In genomic region chr17:29164469-29165111, GRCm38 (mm10) we compare ENCODE assay signal across 8 mouse cellular contexts. TPM values are rescaled to one million over a fixed set of nuclear protein-coding genes. Genes with fewer than 3 reads are reported as not detected.
DNase-seq lines count a peak whose midpoint lies in the region; ATAC-seq and TF ChIP-seq lines count a peak whose summit lies in the region.

No protein-coding gene starts in this region.

- WGBS in hindbrain, embryonic 12.5 days = 10% methylated on average over 17 of the region's 17 CpGs
- 6% methylated on average over 17 of the region's 17 CpGs for WGBS in liver, embryonic 16.5 days (ENCODE audit: insufficient replicate concordance)

- H3K4me1 ChIP-seq in hindbrain, embryonic 12.5 days = peaks cover 25% of the 10 kb centered on the region
- peaks cover 13% of the 10 kb centered on the region for H3K4me1 ChIP-seq in liver, embryonic 16.5 days (ENCODE audit: control insufficient read depth, low read depth, low read length)

- no peak for TF ChIP-seq POLR2A in brain, embryonic 14.5 days (IDR thresholded peaks at IDR 0.05; ENCODE audit: borderline replicate concordance, extremely low read depth, insufficient read depth, insufficient read length, poor library complexity, severe bottlenecking)

- no peak overlapping the region; the same call in 1 of the 2 replicates for H3K9ac ChIP-seq in hindbrain, embryonic 12.5 days
- H3K9ac ChIP-seq in liver, embryonic 16.5 days (ENCODE audit: low read depth, low read length) = no peak overlapping the region

- ATAC-seq in hindbrain, embryonic 12.5 days (ENCODE audit: low FRiP score) = no peak
- peak; percentile 47 for ATAC-seq in liver, embryonic 16.5 days (ENCODE audit: low read depth)
- ATAC-seq in neutrophil, adult 5-6 weeks (ENCODE audit: extremely low read depth, insufficient number of reproducible peaks, low FRiP score, poor library complexity, severe bottlenecking) = peak; percentile 34

- H3K9me3 ChIP-seq in hindbrain, embryonic 12.5 days (replicated peaks) = no peaks in the 10 kb centered on the region
- no peaks in the 10 kb centered on the region; the same call in 1 of the 2 replicates for H3K9me3 ChIP-seq in liver, embryonic 16.5 days (replicated peaks; ENCODE audit: control insufficient read depth, low read length)

- H3K36me3 ChIP-seq in hindbrain, embryonic 12.5 days = no peaks in the 10 kb centered on the region
- H3K36me3 ChIP-seq in liver, embryonic 16.5 days (ENCODE audit: control insufficient read depth, insufficient read depth) = no peaks in the 10 kb centered on the region

- no peak overlapping the region for H3K4me3 ChIP-seq in hindbrain, embryonic 12.5 days
- H3K4me3 ChIP-seq in liver, embryonic 16.5 days (ENCODE audit: low read depth, low read length) = no peak overlapping the region

- DNase-seq in layer of hippocampus, adult 9-11 months = peak; percentile 38
- DNase-seq in layer of hippocampus, adult 8-10 months (ENCODE audit: low spot score in 2 of 2) = no peak
- DNase-seq in brain, embryonic 14.5 days (ENCODE audit: low read depth) = peak; percentile 62
- no peak for DNase-seq in ovary, postnatal 36 days (ENCODE audit: low spot score)
- DNase-seq in ovary, postnatal 10 days (ENCODE audit: low spot score) = no peak

- no peak for TF ChIP-seq CTCF in brain, embryonic 14.5 days (IDR thresholded peaks at IDR 0.05; ENCODE audit: borderline replicate concordance, extremely low read depth, insufficient read depth, insufficient read length)

- 0 out of 2 replicates have a peak overlapping the region, but pooled peaks have one; percentile 8 for H3K4me2 ChIP-seq in hindbrain, embryonic 12.5 days (replicated peaks)
- H3K4me2 ChIP-seq in liver, embryonic 16.5 days (ENCODE audit: low read depth, low read length) = peak overlapping the region; percentile 13

- peaks cover 6% of the 10 kb centered on the region; the same call in 1 of the 2 replicates for H3K27me3 ChIP-seq in hindbrain, embryonic 12.5 days
- no peaks in the 10 kb centered on the region for H3K27me3 ChIP-seq in liver, embryonic 16.5 days (ENCODE audit: control insufficient read depth, insufficient read depth, low read depth, low read length)

- peak overlapping the region; percentile 83 for H3K27ac ChIP-seq in hindbrain, embryonic 12.5 days
- H3K27ac ChIP-seq in liver, embryonic 16.5 days (ENCODE audit: low read length) = no peak overlapping the region

RNA-seq across cellular contexts. Expression of gene Rab44, which starts 50.6 kb away (rescaled TPM):
- under 1 TPM in 2 of 4 experiments, not detected in 2; 0.16 to 0.30 TPM for total RNA-seq in layer of hippocampus, adult 8-10 months (2022)
- 0.23 and 0.49 TPM in 2 replicates for polyA plus RNA-seq in brain, embryonic 14.5 days (2012; rRNA removed)
- 0.34 and 1.1 TPM in 2 replicates for polyA plus RNA-seq in hindbrain, embryonic 12.5 days (2016; fragmentation: Nextera tagmentation; extraction: Ambion mirVana)
- 9.9 and 10.9 TPM in 2 replicates for polyA plus RNA-seq in liver, embryonic 16.5 days (2015; fragmentation: Nextera tagmentation; extraction: Ambion mirVana)
- total RNA-seq in neutrophil, adult 5-6 weeks (2017) = 92.5 and 114 TPM in 2 replicates

Comparison
In these comparisons a context has a peak if more than half of its experiments do, and no peak if none do; other contexts are left out.
1. DNase-seq: peak in layer of hippocampus, adult 9-11 months (single experiment) and brain, embryonic 14.5 days (single experiment); none in layer of hippocampus, adult 8-10 months (0 of 2), ovary, postnatal 36 days (single experiment) and ovary, postnatal 10 days (single experiment).